Mouse (Mus musculus) liver, postnatal 0 days (tissue): Measurements from ENCODE around the gene Gmnc. TPM values are rescaled to one million over a fixed set of nuclear protein-coding genes. Genes with fewer than 3 reads are reported as not detected.

Source experiments
- ATAC-seq: fragments of 200-750 bp; cut with Nextera tagmentation; 2 replicates; pipeline ENCODE4 v1.8.0; 2017; ENCODE audit warnings: mild to moderate bottlenecking, moderate library complexity
- DNase-seq: peaks from one replicate; pipeline ENCODE4 v3.0.0-alpha.2; 2016
- H3K27ac ChIP-seq: fragments of 300-500 bp; sonication (generic); 2 replicates; pipeline ENCODE4 v1.5.1; 2014; ENCODE audit warnings: antibody characterized with exemption, moderate library complexity, mild to moderate bottlenecking, low read depth
- H3K27me3 ChIP-seq: fragments of 300-500 bp; sonication (generic); 2 replicates; pipeline ENCODE4 v1.6.1; 2014; ENCODE audit warnings: low read length, control low read depth, mixed read lengths; ENCODE audit not compliant: insufficient read depth
- H3K36me3 ChIP-seq: fragments of 300-500 bp; sonication (generic); replicated peaks from 2 replicates; pipeline ENCODE4 v1.6.1; 2014; ENCODE audit warnings: mild to moderate bottlenecking, control low read depth, low read length, moderate library complexity, mixed read lengths; ENCODE audit not compliant: insufficient read depth
- H3K4me1 ChIP-seq: fragments of 300-500 bp; sonication (generic); 2 replicates; pipeline ENCODE4 v1.6.1; 2014; ENCODE audit warnings: antibody characterized with exemption, mild to moderate bottlenecking, control low read depth; ENCODE audit not compliant: insufficient read depth
- H3K4me2 ChIP-seq: fragments of 300-500 bp; sonication (generic); 2 replicates; pipeline ENCODE4 v1.6.1; 2014; ENCODE audit warnings: low read depth, mild to moderate bottlenecking, low read length, moderate library complexity, mixed read lengths
- H3K4me3 ChIP-seq: fragments of 300-500 bp; sonication (generic); 2 replicates; pipeline ENCODE4 v1.5.1; 2014; ENCODE audit warnings: low read depth, low read length
- H3K9ac ChIP-seq: fragments of 300-500 bp; sonication (generic); replicated peaks from 2 replicates; pipeline ENCODE4 v1.6.1; 2014; ENCODE audit warnings: mild to moderate bottlenecking, moderate library complexity
- H3K9me3 ChIP-seq: fragments of 300-500 bp; sonication (generic); 2 replicates; pipeline ENCODE4 v1.6.1; 2016; ENCODE audit warnings: mild to moderate bottlenecking, control low read depth, low read length, mixed read lengths
- CTCF ChIP-seq: sonication (generic); IDR thresholded peaks from 2 replicates; pipeline ENCODE4 v1.5.1; 2016; ENCODE audit warnings: antibody characterized with exemption, low read depth
- EP300 ChIP-seq: IDR thresholded peaks from 2 replicates; pipeline ENCODE4 v1.6.1; 2016; ENCODE audit warnings: antibody characterized with exemption, low read depth, mild to moderate bottlenecking
- WGBS: fragments of 180-500 bp; shearing (Covaris S2); extraction: QIAGEN DNeasy Blood & Tissue Kit; methylation state at CpG from one replicate; pipeline ENCODE4 v1.1.7; 2014; ENCODE audit not compliant: insufficient replicate concordance; 5-methylcytosine and 5-hydroxymethylcytosine counted together
- polyA plus RNA-seq: library from polyadenylated mRNA; unstranded; fragments of >200 nt; fragmentation: Nextera tagmentation; extraction: Ambion mirVana; gene quantifications from 2 replicates; pipeline ENCODE4 v1.2.1, GENCODE M21; 2015

The Gmnc gene
- polyA plus RNA-seq, result not detected in 2 replicates

DNA sequence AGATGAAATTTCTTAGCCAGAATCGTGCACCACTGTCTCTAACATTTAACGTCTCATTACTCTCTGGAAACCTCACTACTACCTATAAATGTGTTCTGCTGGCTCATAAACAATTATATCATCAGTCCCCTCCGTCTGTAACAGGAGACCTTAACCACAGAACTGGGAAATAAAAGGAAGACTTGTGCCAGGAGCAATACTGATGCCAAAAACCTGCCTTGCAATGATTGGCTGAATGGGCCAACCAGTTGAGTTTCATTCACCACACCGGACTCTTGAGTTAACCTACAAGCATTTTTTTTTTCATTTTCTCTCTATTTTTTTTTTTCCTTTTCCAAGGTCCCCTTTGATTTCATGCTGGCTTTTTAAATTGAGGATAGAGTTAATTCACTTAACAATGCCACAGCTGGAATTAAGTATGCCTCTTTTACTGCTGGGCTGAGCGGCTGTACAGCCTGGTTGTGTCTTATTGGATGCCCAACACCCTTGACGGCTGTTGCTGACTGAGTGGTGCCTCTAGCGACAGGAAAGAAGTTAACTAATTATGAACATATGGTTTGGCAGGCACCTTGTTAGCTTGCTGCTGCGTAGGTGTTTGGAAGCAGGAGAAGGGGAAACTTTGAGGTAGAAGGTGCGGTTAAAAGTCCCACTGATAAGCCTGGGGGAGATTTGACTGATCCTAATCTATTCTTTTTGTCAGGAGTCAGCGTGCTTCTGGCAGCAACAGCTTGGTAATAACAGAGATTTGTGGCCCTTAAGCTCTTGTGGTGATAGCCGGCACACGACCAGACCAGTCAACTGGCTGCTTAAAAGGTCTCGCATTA, at the start of gene Gmnc:
Gene Gmnc (minus strand): TSS at position 176 of the 824 bp plus-strand sequence.
- Histone ChIP-seq H3K27ac (no peak within 1 kb of the TSS), H3K4me1 (no peaks in the 10 kb centered on the region), H3K4me3 (no peak within 1 kb of the TSS), H3K9me3 (no peaks in the 10 kb centered on the region), H3K27me3 (no peaks in the 10 kb centered on the region), H3K4me2 (no peak within 1 kb of the TSS), H3K9ac (no peak within 1 kb of the TSS), H3K36me3 (no peaks in the 10 kb centered on the region)
- TF ChIP-seq EP300, result no peak
- no peak for TF ChIP-seq CTCF
- no peak for DNase-seq
- 59% methylated on average over 13 of the region's 13 CpGs for WGBS
- ATAC-seq, result no peak

DNA sequence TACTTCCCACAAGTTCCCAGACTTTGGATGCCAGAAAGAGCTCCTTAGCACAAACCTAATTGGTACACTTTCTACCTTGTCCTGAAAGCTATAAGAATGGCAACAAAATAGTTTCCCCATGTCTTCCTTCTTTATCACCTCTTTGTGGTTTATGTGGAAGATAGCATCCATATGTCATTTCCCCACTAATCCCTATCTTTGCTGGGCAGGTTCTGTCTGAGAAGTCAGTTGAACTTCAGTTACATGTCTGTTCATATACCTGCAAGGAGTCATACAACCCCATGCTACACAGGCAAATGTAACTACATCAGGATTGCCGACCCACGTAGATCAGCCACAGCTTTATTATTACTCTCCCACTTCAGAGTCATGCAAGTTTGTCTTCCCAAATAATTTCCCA, 35.8 kb upstream of the Gmnc start:
- TF ChIP-seq EP300, result 0 out of 2 replicates have a peak, but pooled peaks have one; percentile 38
- no peak for TF ChIP-seq CTCF
- Histone ChIP-seq H3K27ac (no peak overlapping the region), H3K9ac (no peak overlapping the region), H3K9me3 (no peaks in the 10 kb centered on the region), H3K4me3 (no peak overlapping the region), H3K36me3 (no peaks in the 10 kb centered on the region), H3K4me2 (no peak overlapping the region), H3K27me3 (no peaks in the 10 kb centered on the region), H3K4me1 (no peaks in the 10 kb centered on the region)
- ATAC-seq, result no peak
- WGBS, result 60% methylated on average over 2 of the region's 2 CpGs
- DNase-seq, result no peak

DNA sequence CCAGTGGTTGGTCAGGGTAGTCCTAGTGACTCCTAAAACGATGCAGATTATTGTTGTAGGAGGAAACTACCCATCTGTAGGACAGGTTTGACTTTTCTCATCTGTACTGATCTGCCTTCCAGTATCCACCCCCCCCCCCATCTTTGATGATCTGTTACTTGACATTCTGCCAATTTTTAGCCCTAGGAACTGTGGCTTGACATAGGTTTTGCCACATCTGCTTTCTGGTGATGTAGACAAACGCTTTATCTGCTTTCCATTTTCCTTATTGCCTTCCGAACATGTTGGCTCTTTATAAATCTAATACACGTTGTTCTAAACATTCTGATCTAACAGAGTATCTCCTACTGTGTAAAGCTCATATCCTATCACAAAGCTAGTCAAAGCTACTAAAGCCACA, 34.8 kb upstream of the Gmnc start:
- Histone ChIP-seq H3K36me3 (no peaks in the 10 kb centered on the region), H3K27me3 (no peaks in the 10 kb centered on the region), H3K27ac (no peak overlapping the region), H3K9ac (no peak overlapping the region), H3K9me3 (no peaks in the 10 kb centered on the region), H3K4me2 (no peak overlapping the region), H3K4me1 (no peaks in the 10 kb centered on the region), H3K4me3 (no peak overlapping the region)
- ATAC-seq, result no peak
- DNase-seq, result no peak
- WGBS, result 66% methylated on average over 4 of the region's 4 CpGs
- TF ChIP-seq EP300, result no peak
- TF ChIP-seq CTCF, result no peak

DNA sequence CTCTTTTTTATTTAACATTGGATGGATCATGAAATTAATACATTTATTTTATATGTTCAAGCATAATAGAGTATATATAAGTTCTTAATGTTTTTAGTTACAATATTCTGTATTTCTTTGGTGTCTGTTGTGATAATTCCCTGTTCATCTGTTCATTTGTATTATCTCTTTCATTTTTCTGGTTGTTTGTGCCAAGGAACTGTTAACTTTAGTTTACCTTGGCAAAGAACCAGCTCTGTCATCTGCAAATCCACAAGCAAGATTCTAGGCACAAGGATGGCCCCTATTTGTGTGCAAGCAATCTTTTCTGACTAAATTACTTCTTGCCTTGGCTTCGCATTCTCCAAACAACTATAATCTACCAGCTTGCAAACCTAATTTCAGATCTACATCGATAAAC, 31.3 kb upstream of the Gmnc start:
- no peaks in the 10 kb centered on the region for H3K36me3 ChIP-seq
- H3K9ac ChIP-seq, result no peak overlapping the region
- WGBS, result 82% methylated on average over 2 of the region's 2 CpGs
- H3K4me2 ChIP-seq, result no peak overlapping the region
- no peak overlapping the region for H3K4me3 ChIP-seq
- H3K27ac ChIP-seq, result no peak overlapping the region
- ATAC-seq (no peak), DNase-seq (no peak)
- TF ChIP-seq CTCF, result no peak
- TF ChIP-seq EP300, result no peak
- H3K9me3 ChIP-seq, result no peaks in the 10 kb centered on the region
- no peaks in the 10 kb centered on the region for H3K4me1 ChIP-seq
- H3K27me3 ChIP-seq, result no peaks in the 10 kb centered on the region

DNA sequence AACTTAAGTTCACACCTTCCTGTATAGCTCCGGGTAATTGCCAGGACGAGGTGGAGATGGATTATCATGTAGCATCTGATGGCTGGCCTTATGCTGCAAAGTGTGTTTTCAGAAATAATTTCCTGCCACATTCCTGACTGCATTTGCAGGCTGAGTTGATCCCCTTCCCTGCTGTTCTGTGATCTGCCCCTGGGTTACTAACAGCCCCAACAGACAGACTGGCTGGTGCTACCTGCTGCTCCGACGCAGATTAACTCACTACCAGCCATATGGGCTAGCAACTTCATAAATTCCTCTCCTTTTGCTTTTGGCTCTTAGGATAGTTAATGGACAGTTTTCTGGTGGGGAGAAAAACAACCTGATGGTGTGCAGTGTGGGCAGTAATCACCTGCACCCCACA, 25.9 kb upstream of the Gmnc start:
- 51% methylated on average over 4 of the region's 4 CpGs for WGBS
- Histone ChIP-seq H3K27me3 (no peaks in the 10 kb centered on the region), H3K36me3 (no peaks in the 10 kb centered on the region), H3K4me1 (no peaks in the 10 kb centered on the region), H3K9ac (no peak overlapping the region), H3K4me2 (no peak overlapping the region), H3K4me3 (no peak overlapping the region), H3K27ac (no peak overlapping the region), H3K9me3 (no peaks in the 10 kb centered on the region)
- no peak for DNase-seq
- no peak for TF ChIP-seq EP300
- no peak for TF ChIP-seq CTCF
- no peak for ATAC-seq

DNA sequence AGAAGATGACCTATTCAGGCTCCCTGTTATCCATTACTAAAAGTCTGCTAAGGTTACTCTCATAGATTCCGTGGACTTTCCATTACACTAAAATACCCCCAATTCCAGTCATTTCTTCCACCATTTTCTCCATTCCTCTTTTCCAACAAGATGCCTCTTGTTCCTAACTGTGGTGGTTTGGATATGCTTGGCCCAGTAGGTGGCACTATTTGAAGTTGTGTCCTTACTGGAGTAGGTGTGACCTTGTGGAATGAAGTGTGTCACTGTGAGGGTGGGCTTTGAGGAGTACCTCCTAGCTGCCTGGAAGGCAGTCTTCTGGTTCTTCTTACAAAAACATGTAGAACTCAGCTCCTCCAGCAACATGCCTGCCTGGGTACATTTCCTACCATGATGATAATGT, 11.3 kb upstream of the Gmnc start:
- Histone ChIP-seq H3K4me2 (no peak overlapping the region), H3K36me3 (no peaks in the 10 kb centered on the region), H3K27ac (no peak overlapping the region), H3K4me3 (no peak overlapping the region), H3K9ac (no peak overlapping the region), H3K4me1 (no peaks in the 10 kb centered on the region), H3K9me3 (no peaks in the 10 kb centered on the region), H3K27me3 (no peaks in the 10 kb centered on the region)
- 58% methylated on average over 1 of the region's 1 CpGs for WGBS
- no peak for TF ChIP-seq EP300
- TF ChIP-seq CTCF, result no peak
- ATAC-seq (no peak), DNase-seq (no peak)
